Mouse (Mus musculus) heart, embryonic 11.5 days (tissue): ENCODE results near the gene Ttpal. TPM values are rescaled to one million over a fixed set of nuclear protein-coding genes. Genes with fewer than 3 reads are reported as not detected.
A peak's percentile ranks its signal among the peaks of the same experiment; 100 is the strongest.
"Not testable (repeated sequence)": the region's sequence is repeated elsewhere in the genome, so short reads cannot be mapped to it uniquely, and the experiment has no call there.

Experiments
- ATAC-seq: fragments of 200-750 bp; cut with Nextera tagmentation; replicated peaks from 2 replicates; pipeline ENCODE4 v1.8.0; 2017; ENCODE audit warnings: moderate library complexity; ENCODE audit not compliant: insufficient number of reproducible peaks, low FRiP score, low TSS enrichment
- H3K27ac ChIP-seq: fragments of 300-500 bp; sonication (generic); 2 replicates; pipeline ENCODE4 v1.5.1; 2014; ENCODE audit warnings: mild to moderate bottlenecking, low read depth, low read length
- H3K27me3 ChIP-seq: fragments of 300-500 bp; sonication (generic); 2 replicates; pipeline ENCODE4 v1.6.1; 2014; ENCODE audit warnings: mild to moderate bottlenecking, low read length, mixed read lengths; ENCODE audit not compliant: control insufficient read depth, insufficient read depth
- H3K36me3 ChIP-seq: fragments of 300-500 bp; sonication (generic); 2 replicates; pipeline ENCODE4 v1.6.1; 2014; ENCODE audit warnings: mild to moderate bottlenecking, low read length, moderate library complexity, mixed read lengths; ENCODE audit not compliant: control insufficient read depth, insufficient read depth
- H3K4me1 ChIP-seq: fragments of 300-500 bp; sonication (generic); 2 replicates; pipeline ENCODE4 v1.6.1; 2014; ENCODE audit warnings: low read length; ENCODE audit not compliant: control insufficient read depth, insufficient read depth
- H3K4me2 ChIP-seq: fragments of 300-500 bp; sonication (generic); 2 replicates; pipeline ENCODE4 v1.6.1; 2014; ENCODE audit warnings: mild to moderate bottlenecking, moderate library complexity
- H3K4me3 ChIP-seq: fragments of 300-500 bp; sonication (generic); 2 replicates; pipeline ENCODE4 v1.5.1; 2014; ENCODE audit warnings: low read depth, low read length
- H3K9ac ChIP-seq: fragments of 300-500 bp; sonication (generic); 2 replicates; pipeline ENCODE4 v1.6.1; 2014; ENCODE audit warnings: mild to moderate bottlenecking, low read depth, low read length, moderate library complexity
- H3K9me3 ChIP-seq: fragments of 300-500 bp; sonication (generic); replicated peaks from 2 replicates; pipeline ENCODE4 v1.6.1; 2016; ENCODE audit warnings: low read length; ENCODE audit not compliant: control insufficient read depth
- WGBS: fragments of 180-500 bp; shearing (Covaris S2); extraction: QIAGEN DNeasy Blood & Tissue Kit; methylation state at CpG from one replicate; pipeline ENCODE4 v1.1.7; 2014; ENCODE audit not compliant: insufficient replicate concordance; 5-methylcytosine and 5-hydroxymethylcytosine counted together
- polyA plus RNA-seq: library from polyadenylated mRNA; unstranded; fragments of >200 nt; fragmentation: Nextera tagmentation; extraction: Ambion mirVana; gene quantifications from 2 replicates; pipeline ENCODE4 v1.2.1, GENCODE M21; 2014

The Ttpal gene
- polyA plus RNA-seq, 1 experiment from 2014 or later, result 28.2 TPM

DNA sequence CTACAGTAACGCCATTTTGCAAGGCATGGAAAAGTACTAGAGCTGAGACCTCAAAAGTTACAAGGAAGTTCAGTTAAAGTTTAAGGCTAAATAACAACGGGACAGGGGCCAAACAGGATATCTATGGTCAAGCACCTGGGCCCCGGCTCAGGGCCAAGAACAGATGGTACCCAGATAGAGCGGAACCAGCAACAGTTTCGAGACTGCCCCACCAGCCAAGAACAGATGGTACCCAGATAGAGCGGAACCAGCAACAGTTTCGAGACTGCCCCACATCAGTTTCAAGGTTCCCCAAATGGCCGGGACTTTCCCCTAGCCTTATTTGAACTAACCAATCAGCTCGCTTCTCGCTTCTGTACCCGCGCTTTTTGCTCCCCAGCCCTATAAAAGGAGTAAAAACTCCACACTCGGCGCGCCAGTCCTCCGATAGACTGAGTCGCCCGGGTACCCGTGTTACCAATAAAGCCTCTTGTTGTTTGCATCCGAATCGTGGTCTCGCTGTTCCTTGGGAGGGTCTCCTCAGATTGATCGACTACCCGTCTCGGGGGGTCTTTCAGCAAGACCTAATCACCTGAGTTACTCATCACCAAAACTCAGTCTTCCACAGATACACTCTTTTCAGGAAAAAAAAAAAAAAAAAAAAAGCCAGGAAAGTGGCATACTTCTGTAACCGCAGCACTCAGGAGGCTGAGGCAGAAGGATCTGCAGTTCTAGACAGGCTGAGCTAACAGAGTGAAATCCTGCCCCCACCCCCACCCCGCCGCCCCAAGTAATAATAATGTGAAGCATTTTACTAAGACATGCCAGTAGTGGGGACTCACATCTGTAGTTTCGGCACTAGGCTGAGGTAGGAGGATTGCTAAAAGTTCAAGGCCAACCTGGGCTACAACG lies 40.8 kb downstream of the Ttpal start:
- 74% methylated on average over 30 of the region's 30 CpGs for WGBS
- Histone ChIP-seq H3K9me3 (no peaks in the 10 kb centered on the region), H3K9ac (peak overlapping the region; percentile 97; the same call in 1 of the 2 replicates), H3K27me3 (no peaks in the 10 kb centered on the region), H3K4me2 (peak overlapping the region; percentile 69), H3K4me3 (peak overlapping the region; percentile 88), H3K27ac (peak overlapping the region; percentile 99), H3K36me3 (peaks cover 4% of the 10 kb centered on the region), H3K4me1 (peaks cover 44% of the 10 kb centered on the region)
- peak; percentile 60 for ATAC-seq

GRCm38 (mm10) chr2:163643576-163643971 lies 41.5 kb downstream of the Ttpal start:
- Histone ChIP-seq H3K27me3 (no peaks in the 10 kb centered on the region), H3K36me3 (peaks cover 4% of the 10 kb centered on the region), H3K27ac (peak overlapping the region; percentile 99), H3K4me2 (peak overlapping the region; percentile 69), H3K4me3 (peak overlapping the region; percentile 88), H3K4me1 (peaks cover 38% of the 10 kb centered on the region), H3K9ac (peak overlapping the region; percentile 97), H3K9me3 (no peaks in the 10 kb centered on the region)
- WGBS, result 54% methylated on average over 2 of the region's 2 CpGs
- ATAC-seq, result no peak

- ATAC-seq, result no peak
- Histone ChIP-seq H3K4me2 (peak overlapping the region; percentile 69), H3K27ac (peak overlapping the region; percentile 99), H3K9me3 (no peaks in the 10 kb centered on the region), H3K27me3 (no peaks in the 10 kb centered on the region), H3K36me3 (peaks cover 4% of the 10 kb centered on the region), H3K9ac (peak overlapping the region; percentile 97), H3K4me1 (peaks cover 35% of the 10 kb centered on the region), H3K4me3 (peak overlapping the region; percentile 88)
- 11% methylated on average over 4 of the region's 4 CpGs for WGBS
Observed at GRCm38 (mm10) chr2:163644047-163644446, 41.9 kb downstream of the Ttpal start.

GRCm38 (mm10) chr2:163644575-163645385 lies 42.7 kb downstream of the Ttpal start, which contains the start of gene Serinc3:
TSS of gene Serinc3 (minus strand) at chr2:163645131.
- Histone ChIP-seq H3K36me3 (peaks cover 4% of the 10 kb centered on the region), H3K4me3 (peak within 1 kb of the TSS; percentile 88), H3K9me3 (no peaks in the 10 kb centered on the region), H3K4me1 (peaks cover 27% of the 10 kb centered on the region), H3K27ac (peak within 1 kb of the TSS; percentile 99), H3K27me3 (no peaks in the 10 kb centered on the region), H3K9ac (peak within 1 kb of the TSS; percentile 97), H3K4me2 (peak within 1 kb of the TSS; percentile 69)
- ATAC-seq, result peak; percentile 92
- under 1% methylated on average over 67 of the region's 74 CpGs for WGBS

DNA sequence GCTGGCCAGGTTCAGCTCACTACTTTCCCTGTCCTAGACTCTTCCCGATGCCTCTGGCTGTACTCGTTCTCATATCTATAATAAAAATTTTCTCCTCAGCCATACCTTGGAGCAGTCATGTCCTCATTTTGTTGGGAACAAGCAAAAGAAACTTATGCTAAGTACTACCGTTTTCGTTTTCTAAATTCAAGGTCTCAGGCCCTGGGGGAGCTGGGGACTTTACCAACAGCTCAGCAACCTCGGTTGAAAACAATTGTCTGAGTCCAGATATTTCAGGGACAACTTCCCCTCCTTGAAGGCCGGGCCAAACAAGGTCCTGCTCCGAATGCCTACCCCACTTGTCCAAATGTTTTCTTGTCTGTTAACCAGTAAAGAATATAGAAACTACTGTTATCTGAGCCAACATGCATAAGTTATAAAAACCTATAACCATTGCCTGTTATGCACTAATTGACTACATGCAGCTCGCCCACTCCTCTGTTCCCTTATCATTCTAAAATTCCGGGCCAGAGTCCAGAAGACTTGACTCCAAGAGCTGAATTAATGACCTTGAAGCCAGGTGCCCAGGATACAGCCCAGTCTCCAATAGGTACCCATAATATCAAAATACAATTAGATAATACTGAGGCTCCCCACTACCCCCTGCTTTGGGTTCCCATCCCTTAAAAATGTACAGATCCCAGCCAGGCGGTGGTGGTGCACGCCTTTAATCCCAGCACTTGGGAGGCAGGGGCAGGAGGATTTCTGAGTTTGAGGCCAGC lies 43.8 kb downstream of the Ttpal start:
- no peak overlapping the region for H3K9ac ChIP-seq
- peak overlapping the region; percentile 99 for H3K27ac ChIP-seq
- H3K36me3 ChIP-seq, result no peaks in the 10 kb centered on the region; the same call in 1 of the 2 replicates
- ATAC-seq, result no peak
- 69% methylated on average over 11 of the region's 11 CpGs for WGBS
- peaks cover 17% of the 10 kb centered on the region; the same call in 1 of the 2 replicates for H3K4me1 ChIP-seq
- no peak overlapping the region for H3K4me3 ChIP-seq
- peak overlapping the region; percentile 69 for H3K4me2 ChIP-seq
- H3K9me3 ChIP-seq, result peaks cover 7% of the 10 kb centered on the region; the same call in 1 of the 2 replicates
- no peaks in the 10 kb centered on the region for H3K27me3 ChIP-seq

GRCm38 (mm10) chr2:163646461-163647080 lies 44.5 kb downstream of the Ttpal start:
- ATAC-seq, result no peak
- Histone ChIP-seq H3K9me3 (peaks cover 7% of the 10 kb centered on the region; the same call in 1 of the 2 replicates), H3K27ac (no peak overlapping the region), H3K36me3 (no peaks in the 10 kb centered on the region; the same call in 1 of the 2 replicates), H3K4me3 (no peak overlapping the region), H3K4me1 (peaks cover 14% of the 10 kb centered on the region; the same call in 1 of the 2 replicates), H3K27me3 (no peaks in the 10 kb centered on the region), H3K9ac (no peak overlapping the region), H3K4me2 (no peak overlapping the region)
- WGBS, result 89% methylated on average over 5 of the region's 5 CpGs

DNA sequence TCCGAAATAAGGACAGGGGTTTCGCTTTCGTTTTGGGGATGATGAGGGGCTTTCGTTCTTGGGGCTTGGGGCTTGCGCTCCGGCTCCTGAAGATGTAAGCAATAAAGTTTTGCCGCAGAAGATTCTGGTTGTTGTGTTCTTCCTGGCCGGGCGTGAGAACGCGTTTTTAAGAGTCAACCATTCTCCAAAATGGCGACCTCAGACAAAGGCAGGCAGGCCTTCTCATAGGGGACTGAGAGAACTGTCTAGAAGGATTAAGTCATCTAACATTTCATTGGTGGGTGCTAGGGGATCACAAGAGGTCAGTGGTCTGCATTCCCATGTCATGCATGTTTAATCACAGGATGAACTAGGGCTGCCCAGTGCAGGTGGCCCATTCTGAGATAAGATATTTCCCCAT lies 53.6 kb downstream of the Ttpal start:
- H3K9me3 ChIP-seq, H3K4me1 ChIP-seq, ATAC-seq, H3K4me3 ChIP-seq, H3K9ac ChIP-seq, H3K36me3 ChIP-seq, H3K27me3 ChIP-seq, H3K4me2 ChIP-seq, H3K27ac ChIP-seq: not testable (repeated sequence)
- 91% methylated on average over 6 of the region's 12 CpGs for WGBS
